Mouse (Mus musculus): ENCODE measurements around the gene Tspan17.

DNA sequence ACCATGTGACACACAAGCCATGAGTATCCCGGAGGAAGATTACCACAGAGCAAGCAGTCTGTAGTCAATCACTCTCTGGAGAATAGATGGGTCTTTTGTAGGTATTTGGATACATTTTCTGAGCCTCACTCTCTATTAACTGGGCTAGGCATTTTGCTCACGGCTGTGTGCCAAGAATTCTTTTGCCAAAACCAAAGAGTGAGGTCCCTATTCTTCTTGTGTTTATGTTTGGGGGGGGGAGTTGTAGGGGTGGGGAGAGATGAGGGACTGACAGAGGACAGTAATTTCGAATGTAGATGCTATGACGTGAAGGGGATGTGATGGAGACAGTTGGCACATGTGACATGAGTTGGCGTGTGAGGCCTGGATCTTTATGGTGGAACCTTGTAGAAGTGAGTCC, 47.9 kb downstream of the Tspan17 start:
- TF ChIP-seq CTCF (IDR thresholded peaks at IDR 0.05; ENCODE audit: low read depth) (no peak), EP300 (optimal IDR thresholded peaks at IDR 0.05) (no peak)
